1 mouse cellular context compared by ENCODE assay signal in genomic region chr2:130433152-130433551, GRCm38 (mm10).
TF ChIP-seq lines count a peak whose summit lies in the region.

No protein-coding gene starts in this region.

TF ChIP-seq in CH12.LX, 34 proteins besides CTCF, POLR2A, EP300 and RAD21:
- TF ChIP-seq BHLHE40 (IDR thresholded peaks at IDR 0.05; ENCODE audit: low read depth, low read length) (no peak), SMC3 (IDR thresholded peaks at IDR 0.05; ENCODE audit: low read depth, low read length) (peak; percentile 74), ELF1 (IDR thresholded peaks at IDR 0.05; ENCODE audit: low read depth, low read length) (no peak), ZKSCAN1 (IDR thresholded peaks at IDR 0.05; ENCODE audit: borderline replicate concordance, low read depth, low read length) (no peak), MXI1 (IDR thresholded peaks at IDR 0.05; ENCODE audit: low read depth, low read length) (no peak), USF1 (IDR thresholded peaks at IDR 0.05; ENCODE audit: low read depth, low read length) (no peak), E2F4 (IDR thresholded peaks at IDR 0.05; ENCODE audit: insufficient replicate concordance, low read depth, low read length) (no peak), JUND (conservative IDR thresholded peaks at IDR 0.05; ENCODE audit: low read depth, low read length) (no peak), HCFC1 (IDR thresholded peaks at IDR 0.05; ENCODE audit: low read depth, low read length) (no peak), IRF4 (IDR thresholded peaks at IDR 0.05; ENCODE audit: low read depth, low read length) (0 out of 2 replicates have a peak, but pooled peaks have one; percentile 12), NRF1 (IDR thresholded peaks at IDR 0.05; ENCODE audit: low read depth, low read length) (no peak), CHD2 (IDR thresholded peaks at IDR 0.05; ENCODE audit: low read length) (no peak), MYC (IDR thresholded peaks at IDR 0.05; ENCODE audit: low read depth, low read length) (no peak)
